Mouse (Mus musculus) hindbrain, embryonic 10.5 days (tissue): ENCODE measurements at regions not wholly inside any gene's neighbourhood (a gene's known extent, or its start where the extent isn't known, plus 50 kb on each side); places are given as distances from the start of the nearest gene placed in this dataset.
A peak's percentile ranks its signal among the peaks of the same experiment; 100 is the strongest.

Experiments
- DNase-seq: peaks from one replicate; pipeline ENCODE4 v3.0.0-alpha.2; 2017; ENCODE audit warnings: low spot score
- H3K27ac ChIP-seq: fragments of 300-500 bp; sonication (generic); 2 replicates; pipeline ENCODE4 v1.5.1; 2016; ENCODE audit warnings: mild to moderate bottlenecking, moderate library complexity
- H3K27me3 ChIP-seq: fragments of 300-500 bp; sonication (generic); 2 replicates; pipeline ENCODE4 v1.6.1; 2016; ENCODE audit warnings: mild to moderate bottlenecking; ENCODE audit not compliant: poor library complexity, insufficient read depth, severe bottlenecking
- H3K36me3 ChIP-seq: fragments of 300-500 bp; sonication (generic); 2 replicates; pipeline ENCODE4 v1.6.1; 2016; ENCODE audit warnings: mild to moderate bottlenecking, moderate library complexity
- H3K4me1 ChIP-seq: fragments of 300-500 bp; sonication (generic); replicated peaks from 2 replicates; pipeline ENCODE4 v1.6.1; 2016; ENCODE audit warnings: mild to moderate bottlenecking
- H3K4me3 ChIP-seq: fragments of 300-500 bp; sonication (generic); 2 replicates; pipeline ENCODE4 v1.5.1; 2016; ENCODE audit warnings: mild to moderate bottlenecking, moderate library complexity
- H3K9me3 ChIP-seq: fragments of 300-500 bp; sonication (generic); 2 replicates; pipeline ENCODE4 v1.6.1; 2016; ENCODE audit warnings: mild to moderate bottlenecking, moderate library complexity
- WGBS: fragments of 180-500 bp; shearing (Covaris S2); methylation state at CpG from one replicate; pipeline ENCODE4 v1.1.7; 2016; 5-methylcytosine and 5-hydroxymethylcytosine counted together

DNA sequence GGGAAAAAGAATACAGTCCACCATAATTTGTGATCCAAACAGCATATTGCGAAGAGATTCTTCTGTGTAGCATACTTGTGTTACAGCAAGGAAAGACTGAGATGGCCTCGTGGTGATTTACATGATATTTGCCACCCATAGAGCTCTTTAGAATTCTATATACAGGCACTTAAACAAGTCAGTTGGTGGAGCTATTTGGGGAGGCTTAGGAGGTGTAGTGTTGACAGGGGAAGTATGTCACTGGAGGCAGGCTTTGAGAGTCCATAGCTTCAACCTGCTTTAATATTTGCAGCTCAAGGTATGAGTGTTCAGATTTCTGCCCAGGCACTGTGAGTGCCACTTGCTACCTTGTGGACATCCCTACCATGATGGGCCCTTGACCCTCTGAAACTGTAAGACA is 187.3 kb downstream of the Ostf1 start:
- DNase-seq: no peak
- WGBS: 74% methylated on average over 2 of the region's 2 CpGs
- H3K36me3 ChIP-seq: no peaks in the 10 kb centered on the region
- H3K9me3 ChIP-seq: no peaks in the 10 kb centered on the region
- H3K27me3 ChIP-seq: no peaks in the 10 kb centered on the region
- no peaks in the 10 kb centered on the region for H3K4me1 ChIP-seq
- no peak overlapping the region for H3K4me3 ChIP-seq
- no peak overlapping the region for H3K27ac ChIP-seq

DNA sequence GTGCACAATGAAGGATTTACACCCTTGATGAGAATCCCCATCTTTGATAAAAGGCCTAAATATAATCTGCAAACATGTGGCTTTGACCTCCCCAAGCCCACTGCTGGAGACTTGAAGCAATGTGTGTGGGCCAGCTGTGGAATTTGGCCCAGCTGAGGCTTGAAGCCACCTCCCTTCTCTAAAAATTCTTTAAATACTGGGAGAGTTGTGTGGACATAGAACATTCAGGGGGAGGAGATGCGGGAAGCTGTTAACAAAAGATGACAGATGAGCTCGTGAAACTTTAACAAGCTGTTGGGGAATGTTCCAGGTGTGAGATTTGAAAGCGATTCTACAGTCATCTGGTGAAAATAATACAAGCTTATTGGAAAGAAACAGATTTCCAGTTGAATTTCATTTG is 195.3 kb downstream of the Ostf1 start:
- Histone ChIP-seq H3K27me3 (no peaks in the 10 kb centered on the region), H3K4me1 (no peaks in the 10 kb centered on the region), H3K36me3 (no peaks in the 10 kb centered on the region), H3K4me3 (no peak overlapping the region), H3K9me3 (no peaks in the 10 kb centered on the region), H3K27ac (no peak overlapping the region)
- WGBS: 68% methylated on average over 3 of the region's 3 CpGs
- DNase-seq: peak; percentile 20

DNA sequence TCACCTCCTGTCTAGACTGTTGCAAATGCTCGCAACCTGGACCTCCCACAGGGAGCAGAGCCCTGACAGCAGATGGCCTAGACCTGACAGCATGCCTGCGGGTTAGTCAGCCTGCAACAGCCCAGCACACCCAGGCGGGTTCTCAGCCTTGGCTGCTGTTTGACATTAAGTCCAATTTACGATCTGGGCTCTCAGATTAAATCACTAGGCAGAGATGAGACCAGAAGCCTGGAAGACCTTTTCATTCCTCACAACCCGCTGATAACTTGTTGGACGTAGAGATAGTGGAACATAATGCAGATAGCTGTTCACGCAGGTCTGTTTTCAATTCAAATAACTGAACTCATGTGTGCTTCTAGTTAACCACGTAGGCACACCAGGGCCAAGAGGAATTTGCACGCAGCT is 211.2 kb downstream of the Ostf1 start:
- no peaks in the 10 kb centered on the region for H3K9me3 ChIP-seq
- H3K4me1 ChIP-seq: no peaks in the 10 kb centered on the region
- peak; percentile 36 for DNase-seq
- H3K4me3 ChIP-seq: no peak overlapping the region
- H3K36me3 ChIP-seq: no peaks in the 10 kb centered on the region
- no peaks in the 10 kb centered on the region for H3K27me3 ChIP-seq
- 57% methylated on average over 9 of the region's 9 CpGs for WGBS
- no peak overlapping the region for H3K27ac ChIP-seq

DNA sequence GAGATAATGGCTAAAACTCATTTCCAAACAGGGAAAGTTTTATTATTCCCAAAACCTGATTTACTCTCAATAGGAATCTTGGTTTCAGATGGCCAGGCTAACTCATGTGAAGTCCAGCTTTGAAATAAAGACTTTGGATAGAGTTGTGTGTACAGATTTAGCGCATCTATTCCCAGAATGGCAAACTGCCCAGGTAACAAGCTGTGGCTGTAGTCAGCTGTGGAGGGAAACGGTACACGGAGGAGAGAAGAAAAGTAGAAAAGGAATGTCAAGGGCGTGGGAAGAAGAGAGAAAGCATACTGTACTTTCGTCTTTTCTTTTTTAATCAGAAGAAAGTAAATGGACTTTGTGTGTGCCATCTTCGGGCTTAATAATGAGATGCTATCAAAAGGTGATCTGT is 213.1 kb downstream of the Ostf1 start:
- H3K4me3 ChIP-seq: no peak overlapping the region
- no peaks in the 10 kb centered on the region for H3K36me3 ChIP-seq
- H3K27me3 ChIP-seq: no peaks in the 10 kb centered on the region
- WGBS: 88% methylated on average over 6 of the region's 6 CpGs
- H3K4me1 ChIP-seq: no peaks in the 10 kb centered on the region
- H3K9me3 ChIP-seq: no peaks in the 10 kb centered on the region
- H3K27ac ChIP-seq: no peak overlapping the region
- DNase-seq: no peak

DNA sequence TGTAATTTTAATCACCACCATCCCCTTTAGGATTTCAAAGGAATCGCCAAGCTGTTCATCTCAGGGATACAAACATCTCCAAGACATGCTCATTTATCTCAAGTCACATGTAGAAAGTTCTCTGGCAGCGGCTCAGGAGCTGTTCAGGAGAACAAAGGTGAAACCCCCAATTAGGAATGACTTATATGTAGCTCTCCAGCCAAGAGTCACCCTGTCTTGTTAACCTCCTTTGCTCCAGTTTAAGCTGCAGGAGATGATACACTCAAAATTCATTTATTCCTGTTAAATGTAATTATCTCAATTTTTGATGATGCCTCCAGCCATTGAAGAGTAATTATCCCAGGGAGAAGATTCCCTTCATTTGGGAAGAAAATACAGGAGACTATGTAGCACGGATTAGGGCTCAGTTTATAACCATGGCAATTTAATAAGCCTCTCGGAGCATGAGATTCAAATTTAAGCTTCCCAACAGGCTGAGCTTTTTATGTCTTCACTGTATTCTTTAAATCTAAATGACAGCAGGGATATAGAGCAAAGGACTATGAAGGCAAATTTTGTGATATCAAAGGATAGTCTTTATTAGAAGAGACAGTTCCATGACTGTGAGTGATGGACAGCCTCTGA is 254.0 kb downstream of the Ostf1 start:
- DNase-seq: no peak
- no peaks in the 10 kb centered on the region for H3K36me3 ChIP-seq
- H3K27ac ChIP-seq: no peak overlapping the region
- H3K4me3 ChIP-seq: no peak overlapping the region
- 89% methylated on average over 4 of the region's 4 CpGs for WGBS
- no peaks in the 10 kb centered on the region for H3K27me3 ChIP-seq
- H3K4me1 ChIP-seq: no peaks in the 10 kb centered on the region
- H3K9me3 ChIP-seq: no peaks in the 10 kb centered on the region

DNA sequence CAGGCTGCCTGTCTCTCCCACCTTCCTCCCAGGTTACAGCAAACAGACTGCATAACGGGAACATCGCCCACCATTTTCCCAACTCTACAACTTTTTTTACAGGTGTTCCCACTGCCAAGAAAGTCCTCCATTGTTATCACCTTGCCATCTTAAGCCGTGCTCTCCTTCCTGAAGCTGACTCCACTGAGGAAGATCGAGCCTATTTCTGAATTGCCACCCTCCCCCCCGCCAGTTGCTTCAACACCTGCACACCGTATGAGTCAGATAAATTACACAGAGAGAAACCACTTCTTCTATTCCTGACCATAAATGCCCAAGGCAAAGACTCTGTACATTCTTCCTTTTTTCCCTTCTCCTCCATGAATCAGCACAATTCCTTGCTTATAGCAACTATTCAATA is 263.0 kb downstream of the Ostf1 start:
- DNase-seq: no peak
- H3K4me3 ChIP-seq: no peak overlapping the region
- no peaks in the 10 kb centered on the region for H3K27me3 ChIP-seq
- H3K4me1 ChIP-seq: no peaks in the 10 kb centered on the region
- WGBS: 87% methylated on average over 6 of the region's 6 CpGs
- no peak overlapping the region for H3K27ac ChIP-seq
- no peaks in the 10 kb centered on the region for H3K9me3 ChIP-seq
- H3K36me3 ChIP-seq: no peaks in the 10 kb centered on the region

DNA sequence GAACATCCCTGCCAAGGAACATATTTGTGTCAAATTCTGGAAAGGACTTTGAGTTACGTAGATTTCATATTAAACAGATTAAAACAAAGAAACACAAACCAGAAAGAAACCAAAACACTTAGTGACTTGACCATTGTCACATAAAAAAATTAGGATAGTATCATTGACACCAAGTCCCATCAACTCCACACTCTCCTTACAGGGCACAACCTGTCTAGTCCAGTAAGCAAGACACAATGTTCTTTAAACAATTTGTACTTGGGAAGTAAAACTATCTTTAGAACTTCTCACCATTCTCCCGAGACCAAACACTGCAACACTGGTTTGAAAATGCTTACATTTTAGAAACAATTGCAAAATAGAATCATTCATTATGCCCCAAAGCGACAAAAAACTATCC is 277.7 kb downstream of the Ostf1 start:
- DNase-seq: no peak
- H3K9me3 ChIP-seq: no peaks in the 10 kb centered on the region
- no peaks in the 10 kb centered on the region for H3K36me3 ChIP-seq
- no peaks in the 10 kb centered on the region for H3K4me1 ChIP-seq
- WGBS: 83% methylated on average over 3 of the region's 3 CpGs
- H3K27ac ChIP-seq: no peak overlapping the region
- H3K4me3 ChIP-seq: no peak overlapping the region
- H3K27me3 ChIP-seq: no peaks in the 10 kb centered on the region

DNA sequence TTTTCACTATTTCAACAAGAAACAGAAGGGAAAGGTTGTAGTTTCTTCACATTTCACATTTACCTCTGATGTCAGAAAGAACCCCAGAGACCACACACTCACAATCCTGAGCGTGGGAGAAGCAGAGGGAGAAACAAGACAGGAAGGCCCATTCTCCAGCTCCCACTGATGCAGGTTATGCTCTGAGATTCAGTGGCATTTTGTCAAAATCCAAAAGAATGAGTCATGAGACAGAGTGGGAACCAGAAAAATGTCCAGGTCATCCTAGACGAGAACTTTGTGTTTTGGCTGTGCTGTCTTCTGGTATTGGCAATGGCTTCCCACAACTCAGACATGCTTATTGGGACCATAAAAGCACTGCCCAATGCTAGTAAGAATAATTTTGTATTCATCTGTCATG is 285.9 kb downstream of the Ostf1 start:
- WGBS: 88% methylated on average over 2 of the region's 2 CpGs

DNA sequence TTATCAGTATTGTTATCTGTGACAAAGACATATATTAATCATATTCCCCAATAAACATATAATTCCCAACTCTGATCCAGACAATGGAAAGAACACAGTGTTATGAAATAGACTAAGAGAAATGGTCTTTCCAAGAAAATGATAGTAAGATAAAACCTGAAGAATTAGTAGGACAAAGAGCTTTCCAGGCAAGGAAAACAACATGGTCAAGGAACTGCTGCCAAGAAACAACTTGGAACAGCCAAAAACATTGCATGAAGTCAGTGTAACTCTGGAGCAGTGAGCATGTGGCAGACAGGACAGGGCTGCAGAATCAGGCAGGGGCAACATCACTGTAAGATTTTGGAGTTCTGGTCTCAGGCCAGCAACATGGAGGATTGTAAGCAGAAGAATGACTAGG is 288.0 kb downstream of the Ostf1 start:
- H3K27me3 ChIP-seq: no peaks in the 10 kb centered on the region
- no peak for DNase-seq
- no peaks in the 10 kb centered on the region for H3K9me3 ChIP-seq
- H3K27ac ChIP-seq: no peak overlapping the region
- no peaks in the 10 kb centered on the region for H3K36me3 ChIP-seq
- H3K4me3 ChIP-seq: no peak overlapping the region
- no peaks in the 10 kb centered on the region for H3K4me1 ChIP-seq

More for the DNA sequence above, 285.9 kb downstream of the Ostf1 start:
- Histone ChIP-seq H3K9me3 (no peaks in the 10 kb centered on the region), H3K36me3 (no peaks in the 10 kb centered on the region), H3K27me3 (no peaks in the 10 kb centered on the region), H3K4me1 (no peaks in the 10 kb centered on the region), H3K27ac (no peak overlapping the region), H3K4me3 (no peak overlapping the region)
- no peak for DNase-seq

DNA sequence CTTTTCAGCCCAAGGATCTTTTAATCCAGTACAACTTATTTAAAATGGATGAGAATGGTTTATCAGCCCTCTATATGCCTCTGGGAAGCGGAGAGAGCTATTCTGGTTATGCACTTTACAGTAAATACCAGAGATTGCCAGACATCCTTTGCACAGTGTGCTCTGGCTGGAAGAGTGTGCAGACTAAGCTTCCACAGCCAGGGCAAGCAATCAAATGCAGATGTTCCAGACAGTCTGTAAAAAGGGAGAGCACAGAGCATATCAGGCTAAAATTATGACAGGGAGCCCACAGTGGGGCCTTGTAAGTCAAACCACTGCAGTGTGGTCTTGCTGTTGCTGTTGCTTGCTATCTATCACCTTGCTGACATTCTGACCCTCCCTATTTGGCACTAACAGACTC is 288.6 kb downstream of the Ostf1 start:
- Histone ChIP-seq H3K4me3 (no peak overlapping the region), H3K27ac (no peak overlapping the region), H3K4me1 (no peaks in the 10 kb centered on the region), H3K9me3 (no peaks in the 10 kb centered on the region), H3K36me3 (no peaks in the 10 kb centered on the region), H3K27me3 (no peaks in the 10 kb centered on the region)
- 88% methylated on average over 1 of the region's 1 CpGs for WGBS
- no peak for DNase-seq

DNA sequence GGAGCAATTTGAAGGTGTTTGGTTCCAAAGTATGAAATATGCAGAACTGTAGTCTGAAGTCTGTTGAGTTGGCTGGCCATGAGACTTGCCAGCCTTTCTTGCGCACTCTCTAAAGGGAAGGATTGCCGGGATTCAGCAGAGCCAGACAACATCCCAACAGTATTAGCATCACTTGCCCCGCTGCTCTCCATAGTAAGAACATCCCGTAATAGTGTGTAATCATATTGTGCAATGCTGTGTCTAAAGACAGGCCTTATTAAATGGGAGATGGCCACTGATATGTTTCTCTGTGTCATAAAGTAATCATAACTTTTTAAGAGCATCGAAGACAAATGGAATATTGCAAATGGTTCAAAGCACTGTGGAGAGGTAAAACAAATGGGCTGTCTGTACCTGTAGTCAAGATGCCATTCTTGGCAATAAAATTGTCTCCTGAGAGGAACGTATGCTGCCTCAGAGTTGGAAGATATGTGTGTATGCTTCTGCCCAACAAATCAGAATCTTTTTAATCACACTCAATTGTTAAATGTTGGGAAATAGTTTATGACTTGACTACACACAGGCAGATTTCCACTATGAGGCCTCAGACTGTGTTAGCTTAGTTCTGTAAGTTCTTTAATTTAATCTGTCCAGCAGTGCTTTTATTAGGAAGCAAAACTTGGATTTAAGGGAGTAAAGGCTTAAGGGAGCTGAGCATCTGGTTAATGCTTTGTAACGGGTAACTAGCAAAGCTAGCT is 293.6 kb downstream of the Ostf1 start:
- 0 out of 2 replicates have a peak, but pooled peaks cover 2% of the 10 kb centered on the region for H3K4me1 ChIP-seq
- WGBS: 92% methylated on average over 7 of the region's 7 CpGs
- H3K36me3 ChIP-seq: no peaks in the 10 kb centered on the region
- no peaks in the 10 kb centered on the region for H3K9me3 ChIP-seq
- DNase-seq: no peak
- H3K4me3 ChIP-seq: no peak overlapping the region
- H3K27me3 ChIP-seq: no peaks in the 10 kb centered on the region
- no peak overlapping the region for H3K27ac ChIP-seq

DNA sequence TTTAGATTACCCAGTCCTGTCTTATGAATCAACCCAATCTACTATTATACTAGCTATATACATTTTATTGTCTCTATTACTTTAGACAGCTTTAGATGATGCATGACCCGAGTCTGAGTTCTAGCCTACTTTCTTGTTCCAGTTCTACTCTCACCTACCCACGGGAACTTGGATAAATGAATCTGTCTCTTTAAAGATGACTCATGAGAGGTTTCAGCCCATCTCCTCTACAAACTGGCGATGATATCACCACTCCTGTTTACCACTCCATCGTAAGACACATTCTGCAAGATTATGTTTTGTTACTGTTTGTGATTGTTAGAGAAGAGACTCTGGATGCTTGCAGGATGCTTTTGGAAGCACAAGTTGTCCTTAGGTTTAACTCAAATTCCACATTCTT is 295.0 kb downstream of the Ostf1 start:
- H3K27me3 ChIP-seq: no peaks in the 10 kb centered on the region
- 0 out of 2 replicates have a peak, but pooled peaks cover 2% of the 10 kb centered on the region for H3K4me1 ChIP-seq
- 88% methylated on average over 4 of the region's 4 CpGs for WGBS
- H3K27ac ChIP-seq: no peak overlapping the region
- no peak overlapping the region for H3K4me3 ChIP-seq
- no peak for DNase-seq
- no peaks in the 10 kb centered on the region for H3K9me3 ChIP-seq
- H3K36me3 ChIP-seq: no peaks in the 10 kb centered on the region

DNA sequence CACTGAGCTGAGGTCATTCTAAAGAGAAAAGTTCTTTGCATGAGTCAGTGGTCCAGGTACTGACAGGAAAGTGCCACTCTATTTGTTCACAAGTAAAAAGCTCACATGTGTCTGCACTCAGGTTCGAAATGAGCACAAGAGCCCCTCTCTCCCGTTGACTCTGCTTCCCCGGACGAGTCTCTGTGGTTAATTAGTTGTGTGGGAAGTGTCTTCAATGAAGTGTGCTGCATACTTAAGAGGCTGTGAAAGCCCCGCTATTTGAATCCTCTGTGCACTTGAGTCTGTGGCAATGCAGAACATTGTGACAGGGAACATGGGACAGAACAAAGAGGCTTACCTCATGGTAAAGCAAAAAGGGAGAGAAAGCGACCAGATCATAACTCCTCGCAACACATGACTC is 297.0 kb downstream of the Ostf1 start:
- H3K27me3 ChIP-seq: no peaks in the 10 kb centered on the region
- WGBS: 70% methylated on average over 7 of the region's 7 CpGs
- no peaks in the 10 kb centered on the region for H3K36me3 ChIP-seq
- no peaks in the 10 kb centered on the region for H3K9me3 ChIP-seq
- no peak for DNase-seq
- 0 out of 2 replicates have a peak, but pooled peaks cover 2% of the 10 kb centered on the region for H3K4me1 ChIP-seq
- no peak overlapping the region for H3K27ac ChIP-seq
- no peak overlapping the region for H3K4me3 ChIP-seq
